Mouse (Mus musculus): ENCODE results near the gene Nup88. TPM values are rescaled to one million over a fixed set of nuclear protein-coding genes. Genes with fewer than 3 reads are reported as not detected.
A peak's percentile ranks its signal among the peaks of the same experiment; 100 is the strongest.

Nup88 gene
- polyA plus RNA-seq, 1 experiment, result 5.4 TPM

DNA sequence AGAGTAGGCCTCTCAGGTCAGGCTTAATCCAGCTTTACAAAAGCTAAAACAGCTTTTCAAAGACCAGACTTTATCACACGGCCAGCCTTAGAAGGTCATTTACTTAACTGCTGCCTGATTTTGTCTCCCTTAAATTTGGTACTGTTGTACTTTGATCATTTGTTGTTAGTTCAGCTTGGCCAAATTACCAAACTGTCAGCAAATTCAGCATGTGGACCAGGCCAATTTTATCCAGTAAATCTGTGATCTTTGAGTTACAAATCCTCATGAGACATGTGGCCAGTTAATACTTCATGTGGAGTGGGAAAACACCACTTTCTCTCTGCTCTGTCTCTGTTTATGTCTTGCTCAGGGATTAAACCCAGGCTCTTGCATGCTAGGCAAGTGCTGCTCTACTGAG, 2.8 kb upstream of the Nup88 start:
- H3K36me3 ChIP-seq (ENCODE audit: control insufficient read depth), result peaks cover 69% of the 10 kb centered on the region
- H3K4me3 ChIP-seq (replicated peaks), result peak overlapping the region; percentile 83
- TF ChIP-seq TAL1 (IDR thresholded peaks at IDR 0.05; ENCODE audit: low read length) (no peak), GATA1 (IDR thresholded peaks at IDR 0.05; ENCODE audit: low read length) (no peak)
- H3K9me3 ChIP-seq (ENCODE audit: control insufficient read depth, low read length), result no peaks in the 10 kb centered on the region
- no peaks in the 10 kb centered on the region for H3K27me3 ChIP-seq (ENCODE audit: control insufficient read depth)
- H3K4me1 ChIP-seq (ENCODE audit: control insufficient read depth), result peaks cover 70% of the 10 kb centered on the region

DNA sequence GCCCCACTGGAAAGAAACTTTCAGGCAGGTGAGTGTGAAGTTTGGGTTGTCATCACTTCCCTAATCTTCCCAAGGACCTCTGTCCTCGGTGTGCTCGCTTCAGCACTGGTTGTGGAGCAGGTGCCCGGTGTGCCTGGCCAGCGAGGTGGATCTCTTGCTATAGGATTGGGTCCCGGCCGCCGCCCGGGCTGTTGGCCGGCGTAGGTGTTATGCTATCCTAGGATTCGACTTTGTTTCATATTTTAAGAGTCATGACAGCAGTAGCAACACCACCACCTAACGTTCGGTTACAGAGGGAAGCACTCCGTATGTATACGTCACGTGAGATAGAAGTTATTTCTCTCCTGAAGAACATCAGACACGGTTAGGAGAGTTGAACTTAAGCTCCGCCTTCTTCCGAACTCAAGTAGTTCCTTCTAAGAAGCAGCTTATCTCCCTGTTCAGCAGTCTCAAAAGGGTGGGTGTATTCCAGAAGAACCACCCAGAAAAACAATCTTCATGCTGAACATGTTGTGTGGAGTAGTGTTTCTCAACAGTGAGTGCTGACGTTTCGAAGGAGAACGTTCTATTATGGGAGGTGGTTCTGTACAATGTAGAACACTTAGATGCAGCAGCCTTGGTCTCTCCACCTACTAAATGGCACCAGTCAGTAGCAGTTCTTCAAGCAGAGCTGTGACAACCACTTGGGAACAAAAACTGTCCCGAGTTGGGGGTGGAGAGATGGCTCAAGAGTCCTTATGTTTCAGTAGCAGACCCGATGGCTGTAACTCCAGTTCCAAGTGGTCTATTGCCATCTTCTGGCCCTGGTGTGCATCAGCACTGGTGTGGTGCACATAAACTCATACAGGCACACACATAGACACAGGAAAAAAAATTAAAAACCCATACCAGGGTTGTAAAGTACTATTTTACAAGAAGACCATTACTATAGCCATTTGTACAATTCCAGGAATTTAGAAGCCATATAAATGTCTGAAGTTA, 1.1 kb upstream of the Nup88 start:
- TF ChIP-seq GATA1 (IDR thresholded peaks at IDR 0.05; ENCODE audit: low read length) (peak; percentile 72), TAL1 (IDR thresholded peaks at IDR 0.05; ENCODE audit: low read length) (peak; percentile 43; the same call in 1 of the 3 replicates)
- peak overlapping the region; percentile 83 for H3K4me3 ChIP-seq (replicated peaks)
- no peaks in the 10 kb centered on the region for H3K9me3 ChIP-seq (ENCODE audit: control insufficient read depth, low read length)
- H3K36me3 ChIP-seq (ENCODE audit: control insufficient read depth), result peaks cover 63% of the 10 kb centered on the region
- peaks cover 67% of the 10 kb centered on the region for H3K4me1 ChIP-seq (ENCODE audit: control insufficient read depth)
- H3K27me3 ChIP-seq (ENCODE audit: control insufficient read depth), result no peaks in the 10 kb centered on the region

DNA sequence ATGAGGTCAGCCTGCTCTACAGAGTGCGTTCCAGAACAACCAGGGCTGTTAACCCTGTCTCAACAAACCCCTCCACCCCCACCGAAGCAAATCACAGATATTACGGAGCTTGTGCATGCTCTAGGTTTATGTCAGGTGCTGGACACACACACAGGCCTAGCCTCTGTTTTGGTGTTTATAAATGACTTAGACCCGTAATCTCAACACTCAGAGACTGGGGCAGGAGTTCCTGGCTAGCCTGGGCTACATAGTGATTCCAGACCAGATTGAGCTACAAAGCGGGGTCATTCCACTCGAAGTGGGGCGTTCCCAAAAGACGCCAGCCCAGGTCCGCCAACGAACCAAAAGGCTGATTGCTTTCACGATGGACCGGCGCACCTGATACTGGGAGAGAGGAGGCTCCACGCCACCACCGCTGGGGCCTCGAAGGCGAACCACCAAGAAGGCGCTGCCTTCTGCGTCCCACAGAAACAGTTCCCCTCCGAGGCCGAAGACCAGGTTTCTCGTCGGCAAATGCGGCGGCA, 440 bp downstream of the Nup88 start:
- Histone ChIP-seq H3K27me3 (ENCODE audit: control insufficient read depth) (no peaks in the 10 kb centered on the region), H3K9me3 (ENCODE audit: control insufficient read depth, low read length) (no peaks in the 10 kb centered on the region), H3K4me3 (replicated peaks) (peak overlapping the region; percentile 83), H3K36me3 (ENCODE audit: control insufficient read depth) (peaks cover 63% of the 10 kb centered on the region), H3K4me1 (ENCODE audit: control insufficient read depth) (peaks cover 57% of the 10 kb centered on the region)
- TF ChIP-seq TAL1 (IDR thresholded peaks at IDR 0.05; ENCODE audit: low read length) (no peak), GATA1 (IDR thresholded peaks at IDR 0.05; ENCODE audit: low read length) (no peak)

DNA sequence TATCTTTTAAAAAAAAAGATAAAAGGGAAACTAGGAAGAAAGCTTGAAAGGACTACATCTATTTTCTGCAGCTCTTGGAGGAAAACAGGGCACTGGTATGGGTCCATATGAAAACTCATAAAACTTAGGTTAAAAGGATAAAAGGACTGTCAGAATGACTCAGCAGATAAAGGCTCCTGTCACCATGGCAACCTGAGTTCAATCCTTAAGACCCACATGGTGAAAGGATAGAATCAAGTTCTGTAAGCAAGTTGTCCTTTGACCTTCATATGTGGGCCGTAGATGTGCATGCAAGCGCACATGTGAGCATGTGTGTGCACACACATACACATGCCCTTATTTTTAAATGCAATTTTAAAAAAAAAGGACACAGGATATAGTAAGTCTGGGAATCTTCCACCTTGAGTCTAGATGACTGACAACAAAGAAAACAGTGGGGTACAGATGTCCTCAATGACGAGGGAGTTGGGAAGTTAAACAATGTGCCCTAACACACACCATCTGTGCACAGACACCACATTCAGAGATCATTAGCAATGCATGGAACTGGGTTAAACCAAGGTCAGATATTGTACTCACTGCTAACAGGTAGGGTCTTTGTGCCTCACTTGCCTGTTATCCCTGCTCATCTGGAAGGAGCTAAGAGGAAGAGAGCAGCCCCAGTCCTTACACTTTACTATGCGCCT, 5.4 kb downstream of the Nup88 start:
- Histone ChIP-seq H3K27me3 (ENCODE audit: control insufficient read depth) (no peaks in the 10 kb centered on the region), H3K4me1 (ENCODE audit: control insufficient read depth) (peaks cover 33% of the 10 kb centered on the region), H3K4me3 (replicated peaks) (no peak overlapping the region), H3K36me3 (ENCODE audit: control insufficient read depth) (peaks cover 80% of the 10 kb centered on the region), H3K9me3 (ENCODE audit: control insufficient read depth, low read length) (no peaks in the 10 kb centered on the region)
- TF ChIP-seq TAL1 (IDR thresholded peaks at IDR 0.05; ENCODE audit: low read length) (no peak), GATA1 (IDR thresholded peaks at IDR 0.05; ENCODE audit: low read length) (no peak)

DNA sequence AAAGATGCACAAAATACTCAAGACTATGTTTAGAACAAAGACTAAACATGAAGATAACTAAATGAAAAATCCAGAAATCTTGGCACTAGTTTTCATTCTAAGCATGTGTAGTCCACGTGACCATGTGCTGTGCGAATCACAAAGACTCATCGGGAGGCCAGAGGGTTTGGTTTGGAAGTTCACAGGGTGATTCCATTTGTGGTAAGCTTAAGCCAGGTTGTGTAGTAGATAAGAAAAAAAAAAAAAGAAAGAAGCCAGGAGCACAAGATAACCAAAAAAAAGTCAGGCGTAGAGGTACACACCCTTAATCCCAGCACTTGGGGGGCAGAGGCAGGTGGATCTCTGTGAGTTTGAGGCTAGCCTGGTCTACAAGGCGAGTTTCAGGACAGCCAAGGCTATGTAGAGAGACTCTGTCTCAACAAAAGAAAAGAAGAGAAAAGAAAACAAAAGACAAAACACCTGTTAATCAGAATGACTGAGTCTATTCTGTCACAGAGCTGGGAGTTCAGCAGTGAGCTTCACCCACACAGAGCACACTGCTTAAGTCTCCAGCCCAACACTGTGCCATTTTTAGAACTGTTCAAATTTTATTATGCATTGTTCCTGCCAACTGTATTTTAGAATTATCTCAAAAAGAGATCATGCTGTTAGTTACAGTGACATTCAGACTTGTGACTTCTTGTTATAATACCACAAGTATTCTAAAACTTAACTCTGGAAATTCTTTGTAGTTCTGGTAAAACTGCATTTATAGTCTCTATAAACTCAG, 8.8 kb downstream of the Nup88 start:
- Histone ChIP-seq H3K36me3 (ENCODE audit: control insufficient read depth) (peaks cover 96% of the 10 kb centered on the region), H3K9me3 (ENCODE audit: control insufficient read depth, low read length) (no peaks in the 10 kb centered on the region), H3K4me1 (ENCODE audit: control insufficient read depth) (peaks cover 17% of the 10 kb centered on the region), H3K27me3 (ENCODE audit: control insufficient read depth) (no peaks in the 10 kb centered on the region), H3K4me3 (replicated peaks) (no peak overlapping the region)
- TF ChIP-seq GATA1 (IDR thresholded peaks at IDR 0.05; ENCODE audit: low read length), result no peak
- TF ChIP-seq TAL1 (IDR thresholded peaks at IDR 0.05; ENCODE audit: low read length), result no peak

DNA sequence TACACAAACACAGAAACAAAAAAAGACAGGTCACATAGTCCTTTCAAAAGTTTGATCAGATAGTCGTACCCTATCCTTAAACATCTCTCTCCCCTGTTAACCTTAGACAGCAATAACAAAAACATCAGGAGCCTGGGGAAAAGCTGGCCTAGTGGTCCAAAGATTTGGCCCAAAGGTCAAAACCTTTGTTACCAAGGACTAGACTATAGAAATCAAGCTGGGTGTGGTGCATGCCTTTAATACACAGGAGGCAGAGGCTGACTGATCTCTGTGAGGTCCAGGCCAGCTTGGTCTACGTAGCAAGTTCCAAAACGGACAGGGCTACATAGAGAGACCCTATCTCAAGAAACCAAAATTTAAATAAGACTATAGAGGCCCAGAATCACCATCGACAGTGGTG, 15.1 kb downstream of the Nup88 start:
- Histone ChIP-seq H3K9me3 (ENCODE audit: control insufficient read depth, low read length) (no peaks in the 10 kb centered on the region), H3K4me1 (ENCODE audit: control insufficient read depth) (no peaks in the 10 kb centered on the region)

DNA sequence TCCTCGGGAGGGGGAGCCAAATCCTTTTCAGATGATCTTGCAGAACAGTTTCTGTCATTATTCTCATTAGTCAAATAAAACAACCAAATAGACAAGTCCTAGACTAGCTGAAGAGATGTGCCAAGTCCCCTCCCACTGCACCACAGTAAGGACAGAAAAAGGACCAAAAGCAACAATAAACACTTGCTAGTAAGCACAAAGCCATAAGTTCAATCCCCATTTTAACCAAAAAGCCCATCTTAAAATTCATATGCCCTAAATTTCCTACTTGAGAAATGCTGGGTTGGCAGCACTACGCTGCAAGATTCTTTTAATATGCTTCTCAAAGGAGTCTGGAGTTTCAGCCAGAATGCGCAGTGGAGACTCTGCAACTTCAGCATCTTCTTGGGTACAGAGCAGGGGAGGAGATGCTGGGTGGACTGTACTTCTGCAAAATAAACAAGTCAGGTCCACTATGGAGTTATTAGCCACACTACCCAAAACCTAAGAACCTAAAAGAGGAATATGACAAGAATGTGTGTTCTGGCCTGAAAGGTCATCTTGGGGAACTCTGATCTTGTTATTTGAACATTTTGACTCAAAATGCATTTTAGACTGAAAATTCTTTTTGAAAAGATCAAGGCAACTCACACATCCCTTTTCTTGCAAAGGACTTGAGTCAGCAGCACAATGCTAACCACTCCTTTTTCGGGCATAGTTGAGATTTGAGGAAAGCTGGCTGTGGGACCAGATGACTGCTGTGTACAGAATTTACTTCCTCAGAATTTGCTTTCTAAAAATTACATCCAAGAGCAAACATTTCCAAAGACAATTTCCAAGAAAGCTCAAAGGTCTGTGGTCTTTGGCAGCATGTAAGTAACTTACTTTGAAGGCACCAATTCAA, 24.6 kb downstream of the Nup88 start:
- Histone ChIP-seq H3K9me3 (ENCODE audit: control insufficient read depth, low read length) (no peaks in the 10 kb centered on the region), H3K4me3 (replicated peaks) (no peak overlapping the region), H3K27me3 (ENCODE audit: control insufficient read depth) (no peaks in the 10 kb centered on the region), H3K36me3 (ENCODE audit: control insufficient read depth) (peaks cover 96% of the 10 kb centered on the region), H3K4me1 (ENCODE audit: control insufficient read depth) (no peaks in the 10 kb centered on the region)
- no peak for TF ChIP-seq TAL1 (IDR thresholded peaks at IDR 0.05; ENCODE audit: low read length)
- TF ChIP-seq GATA1 (IDR thresholded peaks at IDR 0.05; ENCODE audit: low read length), result no peak

More for the DNA sequence above, 15.1 kb downstream of the Nup88 start:
- H3K36me3 ChIP-seq (ENCODE audit: control insufficient read depth), result peaks cover 97% of the 10 kb centered on the region
- no peak for TF ChIP-seq GATA1 (IDR thresholded peaks at IDR 0.05; ENCODE audit: low read length)
- no peak for TF ChIP-seq TAL1 (IDR thresholded peaks at IDR 0.05; ENCODE audit: low read length)
- H3K27me3 ChIP-seq (ENCODE audit: control insufficient read depth), result no peaks in the 10 kb centered on the region
- H3K4me3 ChIP-seq (replicated peaks), result no peak overlapping the region

DNA sequence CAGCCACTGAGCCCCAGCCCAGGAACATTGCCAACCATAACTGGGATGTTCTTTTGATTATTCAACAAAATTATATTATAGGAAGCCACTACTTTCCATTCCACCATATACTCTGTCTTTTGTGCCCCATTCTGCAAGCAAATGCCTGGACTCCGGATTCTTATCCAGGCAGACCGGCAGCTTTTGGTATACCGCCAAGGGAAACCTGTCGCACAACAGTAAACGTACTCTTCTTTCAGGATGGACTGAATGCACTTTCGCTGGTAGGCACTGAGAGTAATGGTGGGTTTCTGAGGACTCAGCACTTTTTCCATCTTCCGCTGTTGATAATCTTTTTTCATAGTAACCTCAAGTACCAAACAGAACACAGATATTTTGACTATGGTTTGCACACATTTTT, 26.1 kb downstream of the Nup88 start:
- Histone ChIP-seq H3K4me1 (ENCODE audit: control insufficient read depth) (no peaks in the 10 kb centered on the region), H3K27me3 (ENCODE audit: control insufficient read depth) (no peaks in the 10 kb centered on the region), H3K36me3 (ENCODE audit: control insufficient read depth) (peaks cover 94% of the 10 kb centered on the region), H3K4me3 (replicated peaks) (no peak overlapping the region), H3K9me3 (ENCODE audit: control insufficient read depth, low read length) (no peaks in the 10 kb centered on the region)
- TF ChIP-seq GATA1 (IDR thresholded peaks at IDR 0.05; ENCODE audit: low read length), result no peak
- TF ChIP-seq TAL1 (IDR thresholded peaks at IDR 0.05; ENCODE audit: low read length), result no peak

All from erythroblast, embryonic 14.5 days (primary cell).